Comparison of ENCODE assay signal across 1 mouse cellular context in the genomic region with DNA sequence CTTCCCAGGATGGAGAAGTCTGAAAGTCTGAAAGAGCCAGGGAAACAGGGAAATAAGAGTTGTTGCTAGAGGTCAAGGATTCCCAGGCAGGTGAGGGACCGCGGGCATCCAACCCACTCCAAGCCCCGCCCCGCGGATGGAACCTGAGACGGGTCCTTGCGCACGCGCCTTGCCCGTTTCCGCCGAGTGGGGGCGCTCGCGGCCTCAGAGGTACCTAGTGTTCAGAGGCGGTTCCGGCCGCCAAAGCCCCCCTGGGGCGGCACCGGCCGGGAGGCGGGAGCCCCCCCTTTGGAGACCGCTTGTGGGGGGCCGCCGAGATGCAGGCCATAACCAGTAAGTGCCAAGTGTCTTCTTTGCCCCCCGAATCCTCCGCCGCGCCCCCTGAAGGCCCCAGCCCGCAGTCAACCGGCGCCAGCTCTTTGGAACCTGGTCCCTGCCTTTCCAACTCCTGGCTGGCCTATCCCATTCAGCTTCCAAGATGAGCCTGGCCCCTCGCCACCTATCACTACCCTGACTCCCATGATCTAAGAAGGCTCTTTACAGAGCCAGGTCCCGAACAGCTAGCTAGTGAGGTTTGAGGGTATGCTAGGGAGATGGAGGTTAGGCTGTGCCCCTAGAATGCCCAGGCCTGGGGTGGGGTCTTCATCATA.
TF ChIP-seq lines count a peak whose summit lies in the region.

No protein-coding gene starts in this region.

TF ChIP-seq in ES-E14, 5 proteins besides CTCF, POLR2A, EP300 and RAD21:
- TF ChIP-seq CHD2 (IDR thresholded peaks at IDR 0.05; ENCODE audit: low read depth, low read length): no peak
- no peak for TF ChIP-seq ZC3H11A (IDR thresholded peaks at IDR 0.05; ENCODE audit: borderline replicate concordance, low read depth, low read length)
- TF ChIP-seq MAFK (IDR thresholded peaks at IDR 0.05; ENCODE audit: insufficient read depth, low read depth, low read length): no peak
- no peak for TF ChIP-seq HCFC1 (IDR thresholded peaks at IDR 0.05; ENCODE audit: borderline replicate concordance, insufficient read depth, low read length)
- TF ChIP-seq ZNF384 (IDR thresholded peaks at IDR 0.05; ENCODE audit: low read depth, low read length): no peak
